Mouse (Mus musculus): ENCODE data around the gene Olfr485.
"Not testable (repeated sequence)": the region's sequence is repeated elsewhere in the genome, so short reads cannot be mapped to it uniquely, and the experiment has no call there.

Gene Olfr485

DNA sequence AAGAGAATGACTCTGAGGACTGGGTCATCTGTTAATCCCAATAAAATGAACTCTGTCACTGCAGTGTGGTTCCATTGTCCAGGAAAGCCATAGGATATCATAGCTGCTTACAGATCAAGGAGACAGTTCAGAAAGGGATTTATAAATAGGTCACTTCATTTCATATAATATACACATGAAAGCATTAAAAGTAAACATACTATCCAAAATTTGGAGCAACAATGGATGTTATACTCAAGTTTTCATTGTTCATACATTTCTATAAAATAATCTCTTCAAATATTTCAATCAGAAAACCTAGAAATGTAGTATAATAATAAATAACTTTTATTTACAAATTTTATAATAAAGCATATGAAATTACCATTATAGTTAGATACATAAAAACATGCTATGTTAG lies at the start of gene Olfr485:
Olfr485 (minus strand) TSS at position 101 of the 400 bp plus-strand sequence.
- DNase-seq (ENCODE audit: low spot score), result no peak

DNA sequence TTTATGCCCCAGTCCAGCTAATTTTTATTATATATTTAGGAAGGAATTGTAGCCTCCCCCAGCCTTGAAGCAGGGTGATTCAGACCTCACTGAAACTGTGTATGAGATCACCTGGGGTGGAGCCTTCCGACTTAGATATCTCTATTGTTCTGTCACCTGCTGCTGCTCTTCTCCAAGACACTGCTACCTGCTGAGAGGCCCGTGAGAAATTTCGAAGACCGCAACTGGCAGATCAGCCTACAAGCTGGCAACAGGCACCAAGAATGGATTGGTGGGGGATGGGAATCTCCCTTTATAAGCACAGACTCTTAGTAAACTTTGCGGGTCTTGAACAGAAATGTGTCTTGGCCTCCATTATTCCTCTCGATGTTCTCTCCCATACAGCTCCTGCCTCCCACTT lies 37.3 kb upstream of the Olfr485 start:
- DNase-seq (ENCODE audit: low spot score), result no peak

DNA sequence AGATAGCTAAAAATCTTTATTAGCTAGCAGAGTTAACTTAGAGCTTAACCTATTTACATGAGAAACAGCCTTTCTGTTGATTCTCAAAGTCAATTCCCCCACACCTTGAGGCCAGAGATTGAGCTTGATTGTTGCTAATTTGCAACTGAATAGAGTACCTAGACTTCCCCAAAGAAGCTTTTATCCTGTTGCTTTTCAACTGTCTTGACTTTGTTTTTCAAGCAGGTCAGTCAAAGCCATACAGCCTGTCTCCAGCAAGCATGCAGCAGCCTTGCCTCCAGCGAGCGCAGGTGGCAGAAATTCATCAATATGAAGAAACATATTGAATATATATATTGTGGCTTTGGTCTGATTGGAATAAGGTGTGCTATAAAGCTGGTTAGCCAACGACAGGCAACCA lies 36.7 kb upstream of the Olfr485 start:
- DNase-seq (ENCODE audit: low spot score), result not testable (repeated sequence)

DNA sequence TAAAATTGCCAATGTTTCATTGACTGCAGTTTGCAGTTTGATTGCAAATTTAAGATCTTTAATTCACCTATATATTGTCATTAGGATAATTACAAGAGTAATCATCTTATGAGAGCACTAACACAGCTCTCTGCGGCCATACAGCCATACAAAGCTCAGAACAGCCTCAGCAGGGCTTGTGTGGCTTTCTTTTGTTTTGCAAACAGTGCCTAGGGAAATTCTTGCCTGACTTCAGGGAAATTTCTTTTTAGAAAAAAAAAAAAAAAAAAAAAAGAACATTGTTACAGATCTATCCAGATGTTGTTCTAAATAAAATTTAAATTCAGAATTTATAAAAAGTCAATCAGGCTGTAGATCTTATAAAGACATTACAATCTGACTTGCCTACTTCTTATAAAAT lies 33.0 kb upstream of the Olfr485 start:
- not testable (repeated sequence) for DNase-seq (ENCODE audit: low spot score)

DNA sequence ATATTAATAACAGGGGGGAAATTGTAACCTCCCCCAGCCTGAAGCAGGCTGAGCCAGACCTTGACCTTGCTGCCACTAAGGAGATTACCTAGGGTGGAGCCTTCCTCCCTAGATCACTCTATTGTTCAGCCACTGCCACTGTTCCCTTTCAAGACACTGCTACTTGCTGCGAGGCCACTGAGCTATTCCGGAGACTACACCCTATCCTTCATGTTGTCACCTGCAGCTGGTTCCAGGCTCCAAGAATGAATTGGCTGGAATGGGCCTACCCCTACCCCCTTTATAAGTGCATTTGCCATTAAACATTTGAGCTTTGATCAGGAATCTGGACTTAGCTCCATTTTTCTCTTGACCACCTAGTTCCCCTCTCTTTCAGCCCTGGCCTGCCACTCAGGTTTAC lies 31.5 kb upstream of the Olfr485 start:
- not testable (repeated sequence) for DNase-seq (ENCODE audit: low spot score)

DNA sequence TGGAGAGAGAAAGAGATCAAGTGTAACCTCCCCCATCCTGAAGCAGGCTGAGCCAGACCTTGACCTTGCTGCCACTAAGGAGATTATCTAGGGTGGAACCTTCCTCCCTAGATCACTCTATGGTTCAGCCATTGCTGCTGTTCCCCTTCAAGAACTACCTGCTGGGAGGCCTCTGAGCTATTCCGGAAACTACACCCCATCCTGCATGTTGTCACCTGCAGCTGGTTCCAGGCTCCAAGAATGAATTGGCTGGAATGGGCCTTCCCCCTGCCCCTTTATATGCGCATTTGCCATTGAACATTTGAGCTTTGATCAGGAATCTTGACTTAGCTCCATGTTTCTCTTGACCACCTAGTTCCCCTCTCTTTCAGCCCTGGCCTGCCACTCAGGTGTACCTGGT lies 25.6 kb upstream of the Olfr485 start:
- DNase-seq (ENCODE audit: low spot score), result not testable (repeated sequence)

DNA sequence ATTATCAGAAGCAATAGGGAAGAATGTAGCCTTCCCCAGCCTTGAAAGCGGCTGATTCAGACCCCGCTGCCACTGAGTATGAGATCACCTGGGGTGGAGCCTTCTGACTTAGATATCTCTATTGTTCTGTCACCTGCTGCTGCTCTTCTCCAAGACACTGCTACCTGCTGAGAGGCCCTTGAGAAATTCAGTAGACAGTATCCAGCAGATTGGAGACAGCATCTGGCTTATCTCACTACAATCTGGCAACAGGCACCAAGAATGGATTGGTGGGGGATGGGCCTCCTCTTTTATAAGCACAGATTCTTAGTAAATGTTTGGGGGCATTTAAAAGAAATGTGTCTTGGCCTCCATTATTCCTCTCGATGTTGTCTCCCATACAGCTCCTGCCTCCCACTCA lies 24.7 kb upstream of the Olfr485 start:
- not testable (repeated sequence) for DNase-seq (ENCODE audit: low spot score)

DNA sequence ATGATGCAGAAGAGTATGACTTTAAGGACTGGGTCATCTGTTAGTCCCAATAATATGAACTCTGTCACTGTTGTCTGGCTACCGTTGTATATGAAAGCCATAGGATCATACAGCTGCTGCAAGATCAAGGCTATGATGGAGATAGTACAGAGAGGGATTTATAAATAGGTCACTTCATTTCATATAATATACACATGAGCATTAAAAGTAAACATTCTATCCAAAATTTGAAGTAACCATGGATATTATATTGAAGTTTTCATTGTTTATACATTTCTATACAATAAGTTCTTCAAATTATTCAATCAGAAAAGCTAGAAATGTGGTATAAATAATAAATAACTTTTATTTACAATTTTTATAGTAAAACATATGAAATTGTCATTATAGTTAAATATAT lies 13.0 kb upstream of the Olfr485 start, which contains the start of gene Olfr486:
Olfr486 (minus strand) TSS at position 101 of the 400 bp plus-strand sequence.
- DNase-seq (ENCODE audit: low spot score), result not testable (repeated sequence)

DNA sequence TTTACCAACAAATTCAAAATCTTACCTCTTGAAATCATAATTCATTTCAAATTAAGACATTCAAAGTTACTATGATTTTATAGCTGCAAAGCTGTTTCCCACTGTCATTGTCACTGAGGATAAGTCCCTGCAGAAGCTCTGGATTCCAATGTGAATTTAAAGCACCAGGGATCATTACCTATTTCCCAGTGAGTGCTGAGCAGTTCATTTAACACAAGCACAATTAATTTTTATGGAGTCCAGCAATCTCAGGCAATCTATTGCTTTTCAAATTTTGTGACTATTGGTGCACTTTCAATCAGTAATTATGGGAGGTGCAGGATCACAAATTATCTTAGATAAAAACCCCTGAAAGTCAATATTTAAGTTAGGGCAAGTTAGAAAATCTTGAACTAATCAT lies 32.3 kb downstream of the Olfr485 start, which contains the start of gene Olfr484:
Olfr484 (minus strand) TSS at position 101 of the 400 bp plus-strand sequence.
- DNase-seq (ENCODE audit: low spot score), result no peak

DNA sequence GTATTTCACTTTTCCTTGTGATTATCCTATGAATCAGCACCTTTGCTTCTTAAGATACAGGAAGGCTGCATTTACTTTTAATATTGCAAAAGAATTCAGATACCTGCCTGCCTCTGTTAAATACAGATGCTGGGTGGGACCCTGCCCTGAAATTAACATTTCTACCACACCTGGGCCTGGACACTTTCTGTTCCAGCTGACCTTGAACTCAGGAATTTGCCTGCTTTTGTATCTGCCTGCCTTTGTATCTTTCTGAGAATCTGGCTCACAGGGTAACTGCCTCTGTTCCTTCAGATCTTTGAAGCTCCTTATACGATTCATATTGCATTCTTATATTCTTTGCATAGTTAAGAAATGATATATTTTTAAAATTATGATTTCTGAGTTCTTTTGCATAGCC lies 38.3 kb downstream of the Olfr485 start:
- DNase-seq (ENCODE audit: low spot score), result no peak

DNA sequence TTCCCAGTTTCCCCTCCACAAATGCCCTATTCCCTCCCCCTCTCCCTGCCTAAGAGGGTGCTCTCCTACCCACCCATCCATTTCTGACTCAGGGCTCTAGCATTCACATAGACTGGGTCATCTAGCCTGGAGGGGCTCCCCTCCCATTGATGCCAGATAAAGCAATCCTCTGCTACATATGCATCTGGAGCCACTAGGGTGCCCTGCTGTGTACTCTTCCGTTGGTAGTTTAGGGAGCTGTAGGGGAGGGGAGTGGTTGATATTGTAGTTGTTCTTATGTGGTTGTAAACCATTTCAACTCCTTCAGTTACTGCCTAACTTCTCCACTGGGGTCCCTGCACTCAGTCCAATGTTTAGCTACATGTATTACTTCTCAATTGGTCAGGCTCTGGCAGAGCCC lies 39.0 kb downstream of the Olfr485 start:
- no peak for DNase-seq (ENCODE audit: low spot score)
